19 mouse cellular contexts compared by ENCODE assay signal in the genomic region with DNA sequence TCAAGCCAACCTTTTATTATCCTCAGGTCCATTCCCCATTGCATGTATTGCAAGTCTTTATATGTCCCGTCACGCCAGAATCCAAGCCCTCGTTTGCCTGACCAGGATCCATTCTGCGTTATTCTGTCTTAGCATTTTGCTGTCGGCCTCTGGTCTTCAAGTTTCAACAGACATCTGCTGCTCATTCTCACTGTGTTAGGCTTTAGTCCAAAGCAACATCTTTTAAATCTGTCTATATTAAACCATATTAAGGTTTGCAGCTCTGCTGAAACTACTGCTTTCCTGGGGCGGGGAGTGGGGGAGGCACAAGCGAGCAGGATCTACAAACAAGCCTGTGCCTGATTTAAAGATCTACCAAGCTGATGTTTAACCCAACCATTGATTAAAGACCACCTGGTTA.
"Had no signal": no experiment of that assay in that cellular context is flagged by ENCODE, and none has a peak within 500 bp of the region (broad histone marks: within the 10 kb centered on the region; RNA-seq: fewer than 3 reads in every experiment).

No protein-coding gene starts in this region.

- H3K9ac ChIP-seq: limb, embryonic 12.5 days; limb, embryonic 15.5 days; liver, embryonic 12.5 days; liver, embryonic 15.5 days had no signal

- DNase-seq: kidney, adult 18-20 months; kidney, adult 9 months; kidney, postnatal 14 days; kidney, postnatal 4 days; left cerebral cortex, postnatal 4 days; lung, adult 2 months; lung, postnatal 14 days; lung, postnatal 4 days; midbrain, embryonic 14.5 days; right cerebral cortex, postnatal 25 days; spleen, adult 18-20 months; thymus, postnatal 25 days had no signal

- H3K4me1 ChIP-seq: limb, embryonic 12.5 days; limb, embryonic 15.5 days had no signal

- ATAC-seq: inflammation-experienced regulatory T-cells, adult 6 months; intestine, embryonic 16.5 days; liver, embryonic 12.5 days had no signal

- H3K27ac ChIP-seq: limb, embryonic 12.5 days; limb, embryonic 15.5 days; liver, embryonic 12.5 days; liver, embryonic 15.5 days had no signal

- H3K4me2 ChIP-seq: limb, embryonic 12.5 days; limb, embryonic 15.5 days; liver, embryonic 12.5 days; liver, embryonic 15.5 days; midbrain, embryonic 11.5 days had no signal

- H3K4me3 ChIP-seq: limb, embryonic 12.5 days; limb, embryonic 15.5 days; liver, embryonic 12.5 days; liver, embryonic 15.5 days had no signal

- H3K9me3 ChIP-seq: limb, embryonic 12.5 days; limb, embryonic 15.5 days; liver, embryonic 12.5 days; liver, embryonic 15.5 days had no signal

- H3K27me3 ChIP-seq: limb, embryonic 12.5 days; limb, embryonic 15.5 days; liver, embryonic 12.5 days; liver, embryonic 15.5 days had no signal
